In genomic region chr1:169831326-169832066, GRCm38 (mm10) we compare ENCODE assay signal across 26 mouse cellular contexts.
A peak's percentile ranks its signal among the peaks of the same experiment; 100 is the strongest.
DNase-seq lines count a peak whose midpoint lies in the region; ATAC-seq and TF ChIP-seq lines count a peak whose summit lies in the region.
"Had no signal": no experiment of that assay in that cellular context is flagged by ENCODE, and none has a peak within 500 bp of the region (broad histone marks: within the 10 kb centered on the region; RNA-seq: fewer than 3 reads in every experiment).

No protein-coding gene starts in this region.

- H3K27ac ChIP-seq in forebrain, postnatal 0 days (ENCODE audit: low read depth, low read length) = 0 out of 2 replicates have a peak overlapping the region, but pooled peaks have one; percentile 16
- H3K27ac ChIP-seq in forebrain, embryonic 12.5 days = no peak overlapping the region
- 0 out of 2 replicates have a peak overlapping the region, but pooled peaks have one; percentile 25 for H3K27ac ChIP-seq in midbrain, embryonic 15.5 days
- no peak overlapping the region for H3K27ac ChIP-seq in midbrain, embryonic 14.5 days (replicated peaks; ENCODE audit: low read depth, low read length)
- no peak overlapping the region for H3K27ac ChIP-seq in lung, postnatal 0 days (ENCODE audit: low read length)
- H3K27ac ChIP-seq: gastrocnemius, adult 2 months; heart, embryonic 15.5 days; hindbrain, embryonic 13.5 days; limb, embryonic 12.5 days; liver, embryonic 15.5 days; neural tube, embryonic 15.5 days had no signal

- DNase-seq in forebrain, postnatal 0 days = peak; percentile 8
- no peak for DNase-seq in midbrain, embryonic 14.5 days
- DNase-seq in lung, postnatal 0 days (ENCODE audit: low spot score) = peak; percentile 65
- peak; percentile 13 to 26 for DNase-seq in lung, postnatal 4 days
- no peak for DNase-seq in embryo, embryonic 10 days (ENCODE audit: low spot score)
- DNase-seq in urinary bladder, postnatal 10 days (ENCODE audit: low spot score) = no peak
- DNase-seq: adrenal gland, adult 8-10 months; cerebellum, adult 2 months; cerebellum, postnatal 14 days; gastrocnemius, adult 2 months; gastrocnemius, postnatal 36 days; heart, postnatal 36 days; kidney, adult 9 months; kidney, postnatal 10 days; right cerebral cortex, postnatal 4 days; thymus, postnatal 4 days had no signal

- no peak for ATAC-seq in forebrain, postnatal 0 days
- no peak for ATAC-seq in forebrain, embryonic 12.5 days (ENCODE audit: low FRiP score)
- no peak for ATAC-seq in midbrain, embryonic 15.5 days (replicated peaks)
- ATAC-seq in midbrain, embryonic 14.5 days (ENCODE audit: low FRiP score, low TSS enrichment) = no peak
- peak; percentile 55 for ATAC-seq in lung, postnatal 0 days
- ATAC-seq: forebrain, embryonic 14.5 days; intestine, postnatal 0 days had no signal

- WGBS in forebrain, postnatal 0 days = 81% methylated on average over 8 of the region's 8 CpGs
- 85% methylated on average over 8 of the region's 8 CpGs for WGBS in forebrain, embryonic 12.5 days
- 58% methylated on average over 8 of the region's 8 CpGs for WGBS in midbrain, embryonic 15.5 days
- WGBS in midbrain, embryonic 14.5 days = 44% methylated on average over 8 of the region's 8 CpGs
- WGBS in lung, postnatal 0 days = 38% methylated on average over 8 of the region's 8 CpGs

- H3K9ac ChIP-seq in forebrain, postnatal 0 days = no peak overlapping the region
- no peak overlapping the region for H3K9ac ChIP-seq in forebrain, embryonic 12.5 days
- no peak overlapping the region for H3K9ac ChIP-seq in midbrain, embryonic 15.5 days
- H3K9ac ChIP-seq in midbrain, embryonic 14.5 days (replicated peaks; ENCODE audit: low read length) = no peak overlapping the region
- no peak overlapping the region for H3K9ac ChIP-seq in lung, postnatal 0 days (replicated peaks; ENCODE audit: low read depth)
- H3K9ac ChIP-seq: heart, embryonic 15.5 days; hindbrain, embryonic 13.5 days; limb, embryonic 12.5 days; liver, embryonic 15.5 days; neural tube, embryonic 15.5 days had no signal

- H3K9me3 ChIP-seq in forebrain, postnatal 0 days (ENCODE audit: low read length) = no peaks in the 10 kb centered on the region
- no peaks in the 10 kb centered on the region for H3K9me3 ChIP-seq in forebrain, embryonic 12.5 days
- H3K9me3 ChIP-seq in midbrain, embryonic 15.5 days = no peaks in the 10 kb centered on the region
- H3K9me3 ChIP-seq in midbrain, embryonic 14.5 days (ENCODE audit: control insufficient read depth, low read length) = no peaks in the 10 kb centered on the region
- H3K9me3 ChIP-seq in lung, postnatal 0 days (ENCODE audit: low read length) = no peaks in the 10 kb centered on the region
- H3K9me3 ChIP-seq: heart, embryonic 15.5 days; hindbrain, embryonic 13.5 days; limb, embryonic 12.5 days; liver, embryonic 15.5 days; neural tube, embryonic 15.5 days had no signal

- TF ChIP-seq EP300 in lung, postnatal 0 days (IDR thresholded peaks at IDR 0.05) = no peak

- no peaks in the 10 kb centered on the region; the same call in 1 of the 2 replicates for H3K4me1 ChIP-seq in forebrain, postnatal 0 days (ENCODE audit: insufficient read depth)
- H3K4me1 ChIP-seq in forebrain, embryonic 12.5 days = no peaks in the 10 kb centered on the region
- H3K4me1 ChIP-seq in midbrain, embryonic 15.5 days = 0 out of 2 replicates have a peak, but pooled peaks cover 3% of the 10 kb centered on the region
- no peaks in the 10 kb centered on the region; the same call in 1 of the 2 replicates for H3K4me1 ChIP-seq in midbrain, embryonic 14.5 days (ENCODE audit: control insufficient read depth, insufficient read depth, low read length)
- H3K4me1 ChIP-seq in lung, postnatal 0 days (ENCODE audit: insufficient read depth, low read depth, low read length) = no peaks in the 10 kb centered on the region
- H3K4me1 ChIP-seq: heart, embryonic 15.5 days; limb, embryonic 12.5 days; liver, embryonic 15.5 days; neural tube, embryonic 15.5 days had no signal

- H3K27me3 ChIP-seq in forebrain, postnatal 0 days (ENCODE audit: insufficient read depth, low read length) = no peaks in the 10 kb centered on the region
- no peaks in the 10 kb centered on the region for H3K27me3 ChIP-seq in forebrain, embryonic 12.5 days
- no peaks in the 10 kb centered on the region for H3K27me3 ChIP-seq in midbrain, embryonic 15.5 days (replicated peaks)
- H3K27me3 ChIP-seq in midbrain, embryonic 14.5 days (ENCODE audit: control insufficient read depth, insufficient read depth, low read length) = no peaks in the 10 kb centered on the region
- no peaks in the 10 kb centered on the region for H3K27me3 ChIP-seq in lung, postnatal 0 days (replicated peaks; ENCODE audit: insufficient read depth, low read length)
- H3K27me3 ChIP-seq: heart, embryonic 15.5 days; hindbrain, embryonic 13.5 days; limb, embryonic 12.5 days; liver, embryonic 15.5 days; neural tube, embryonic 15.5 days had no signal

- H3K4me2 ChIP-seq in forebrain, postnatal 0 days (ENCODE audit: low read depth) = no peak overlapping the region
- H3K4me2 ChIP-seq in forebrain, embryonic 12.5 days = no peak overlapping the region
- no peak overlapping the region for H3K4me2 ChIP-seq in midbrain, embryonic 15.5 days
- no peak overlapping the region for H3K4me2 ChIP-seq in midbrain, embryonic 14.5 days (ENCODE audit: low read length)
- H3K4me2 ChIP-seq in lung, postnatal 0 days (replicated peaks; ENCODE audit: low read depth, low read length) = no peak overlapping the region
- H3K4me2 ChIP-seq: heart, embryonic 15.5 days; hindbrain, embryonic 13.5 days; limb, embryonic 12.5 days; liver, embryonic 15.5 days; neural tube, embryonic 15.5 days had no signal

- no peak for TF ChIP-seq CTCF in forebrain, postnatal 0 days (IDR thresholded peaks at IDR 0.05; ENCODE audit: low read depth)
- TF ChIP-seq CTCF in lung, postnatal 0 days (IDR thresholded peaks at IDR 0.05) = no peak

- no peaks in the 10 kb centered on the region for H3K36me3 ChIP-seq in forebrain, postnatal 0 days (ENCODE audit: insufficient read depth)
- no peaks in the 10 kb centered on the region for H3K36me3 ChIP-seq in forebrain, embryonic 12.5 days (replicated peaks)
- no peaks in the 10 kb centered on the region for H3K36me3 ChIP-seq in midbrain, embryonic 15.5 days (replicated peaks)
- H3K36me3 ChIP-seq in midbrain, embryonic 14.5 days (ENCODE audit: control insufficient read depth, insufficient read depth, low read length) = no peaks in the 10 kb centered on the region
- H3K36me3 ChIP-seq in lung, postnatal 0 days (ENCODE audit: insufficient read depth, low read length) = no peaks in the 10 kb centered on the region
- H3K36me3 ChIP-seq: G1E; heart, embryonic 15.5 days; hindbrain, embryonic 13.5 days; limb, embryonic 12.5 days; liver, embryonic 15.5 days; neural tube, embryonic 15.5 days had no signal

- no peak overlapping the region for H3K4me3 ChIP-seq in forebrain, postnatal 0 days (ENCODE audit: low read depth, low read length)
- H3K4me3 ChIP-seq in forebrain, embryonic 12.5 days (replicated peaks) = no peak overlapping the region
- no peak overlapping the region for H3K4me3 ChIP-seq in midbrain, embryonic 15.5 days
- H3K4me3 ChIP-seq in midbrain, embryonic 14.5 days (replicated peaks; ENCODE audit: low read depth, low read length) = no peak overlapping the region
- H3K4me3 ChIP-seq in lung, postnatal 0 days (ENCODE audit: low read depth, low read length) = no peak overlapping the region
- H3K4me3 ChIP-seq: gastrocnemius, adult 2 months; heart, embryonic 15.5 days; hindbrain, embryonic 13.5 days; limb, embryonic 12.5 days; liver, embryonic 15.5 days; neural tube, embryonic 15.5 days had no signal

Comparison
In these comparisons a context has a peak if more than half of its experiments do, and no peak if none do; other contexts are left out.
1. H3K27ac ChIP-seq: peak in forebrain, postnatal 0 days (single experiment) and midbrain, embryonic 15.5 days (single experiment); none in forebrain, embryonic 12.5 days (single experiment), midbrain, embryonic 14.5 days (single experiment) and lung, postnatal 0 days (single experiment).
2. DNase-seq: peak in forebrain, postnatal 0 days (single experiment), lung, postnatal 0 days (single experiment) and lung, postnatal 4 days (2 of 2); none in midbrain, embryonic 14.5 days (single experiment), embryo, embryonic 10 days (single experiment) and urinary bladder, postnatal 10 days (single experiment).